Mouse (Mus musculus): ENCODE results near the gene Tubgcp6.

The Tubgcp6 gene

DNA sequence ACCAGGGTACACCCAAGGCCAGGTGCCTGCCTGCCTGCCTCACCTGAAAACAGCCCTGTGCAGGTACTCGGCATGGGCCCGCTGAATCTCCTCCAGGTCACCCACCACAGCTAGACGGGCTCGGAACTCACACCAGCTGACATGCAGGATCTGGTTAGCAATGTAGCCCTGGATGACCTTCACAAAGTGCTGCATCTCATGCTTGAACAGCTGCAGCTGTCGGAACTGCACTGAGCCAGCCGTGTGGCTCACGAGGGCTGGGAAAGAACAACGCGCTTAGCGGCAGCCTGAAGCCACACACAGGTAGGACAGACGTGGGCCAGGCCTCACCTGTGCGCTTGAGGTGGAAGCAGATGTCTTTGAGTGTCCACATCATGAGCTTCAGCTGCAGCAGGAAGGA lies 22.1 kb downstream of the Tubgcp6 start:
- DNase-seq (ENCODE audit: low spot score) = no peak

DNA sequence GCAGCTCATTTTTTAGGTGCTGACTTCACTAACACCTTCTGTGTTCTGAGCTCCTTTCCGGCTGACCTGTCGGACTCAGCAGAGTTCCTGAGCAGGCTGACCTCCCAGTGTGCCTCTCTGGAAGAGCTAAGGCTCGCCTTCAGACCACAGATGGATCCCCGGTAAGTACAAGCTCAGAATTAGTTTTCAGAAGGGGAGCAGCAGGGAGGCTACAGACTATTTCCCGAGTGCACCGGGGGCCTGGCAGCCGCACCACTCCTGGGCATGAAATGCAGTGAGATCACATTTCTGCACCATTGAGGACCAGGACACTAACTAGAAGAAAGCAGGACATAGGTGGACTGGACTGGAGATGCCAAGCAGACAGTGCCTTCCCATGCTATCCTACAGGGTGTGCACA lies 24.3 kb downstream of the Tubgcp6 start:
- DNase-seq (ENCODE audit: low spot score) = no peak

DNA sequence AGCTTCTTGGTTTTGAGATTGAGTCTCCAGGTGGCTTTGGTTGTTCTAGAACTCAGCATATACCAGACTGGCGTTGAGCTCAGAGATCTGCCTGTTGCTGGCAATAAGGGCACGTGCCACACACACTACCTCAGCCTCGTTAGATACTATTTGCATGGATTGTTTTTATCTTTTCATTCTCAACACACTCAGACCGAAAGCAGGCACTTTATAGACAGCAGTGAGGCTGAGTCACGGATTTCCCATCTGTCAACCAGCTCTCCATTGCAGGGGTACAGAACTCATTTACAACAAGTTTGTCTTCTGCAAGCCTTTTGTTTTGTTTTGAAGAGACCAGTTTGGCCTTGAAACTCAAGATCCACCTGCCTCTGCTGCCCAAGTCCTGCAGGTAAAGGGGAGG lies 25.5 kb downstream of the Tubgcp6 start:
- no peak for DNase-seq (ENCODE audit: low spot score)

DNA sequence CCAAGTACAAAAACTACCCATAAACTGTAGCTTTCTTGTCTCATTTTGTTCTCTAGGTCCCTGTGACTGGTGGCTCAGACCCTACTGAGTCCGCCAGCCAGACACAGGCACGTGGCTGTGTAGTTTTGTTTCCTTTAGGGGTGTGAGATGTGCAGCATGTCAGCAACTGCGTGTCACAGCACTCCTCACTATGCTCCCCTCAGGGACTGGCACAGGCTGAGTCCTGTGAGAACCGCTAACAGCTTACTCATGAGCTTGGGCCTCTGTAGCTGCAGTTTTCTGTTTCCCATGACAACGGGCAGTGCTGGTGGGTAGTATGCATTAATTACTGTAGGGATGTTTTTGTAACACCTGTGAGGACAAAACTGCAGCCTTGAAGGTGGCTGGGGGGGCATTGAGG lies 30.7 kb downstream of the Tubgcp6 start:
- DNase-seq (ENCODE audit: low spot score) = no peak

DNA sequence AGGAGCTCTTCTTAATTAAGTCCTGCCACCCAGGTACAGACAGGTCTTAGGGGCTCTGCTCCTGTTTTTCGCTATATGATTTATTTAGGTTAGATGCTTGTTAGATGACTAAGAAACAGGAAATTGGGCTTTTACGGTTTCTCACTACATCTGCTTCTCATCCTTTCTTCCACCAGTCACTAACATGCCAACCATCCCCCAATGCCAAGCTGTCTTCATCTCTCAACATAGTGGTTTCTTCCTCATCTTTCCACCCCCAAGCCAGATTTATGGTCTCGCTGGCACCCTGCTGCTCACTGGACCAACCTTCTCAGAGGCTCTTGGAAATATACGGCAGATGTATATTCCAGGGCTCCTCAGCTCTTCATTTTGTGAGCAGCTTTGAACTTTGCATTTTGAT lies 32.2 kb downstream of the Tubgcp6 start:
- no peak for DNase-seq (ENCODE audit: low spot score)

DNA sequence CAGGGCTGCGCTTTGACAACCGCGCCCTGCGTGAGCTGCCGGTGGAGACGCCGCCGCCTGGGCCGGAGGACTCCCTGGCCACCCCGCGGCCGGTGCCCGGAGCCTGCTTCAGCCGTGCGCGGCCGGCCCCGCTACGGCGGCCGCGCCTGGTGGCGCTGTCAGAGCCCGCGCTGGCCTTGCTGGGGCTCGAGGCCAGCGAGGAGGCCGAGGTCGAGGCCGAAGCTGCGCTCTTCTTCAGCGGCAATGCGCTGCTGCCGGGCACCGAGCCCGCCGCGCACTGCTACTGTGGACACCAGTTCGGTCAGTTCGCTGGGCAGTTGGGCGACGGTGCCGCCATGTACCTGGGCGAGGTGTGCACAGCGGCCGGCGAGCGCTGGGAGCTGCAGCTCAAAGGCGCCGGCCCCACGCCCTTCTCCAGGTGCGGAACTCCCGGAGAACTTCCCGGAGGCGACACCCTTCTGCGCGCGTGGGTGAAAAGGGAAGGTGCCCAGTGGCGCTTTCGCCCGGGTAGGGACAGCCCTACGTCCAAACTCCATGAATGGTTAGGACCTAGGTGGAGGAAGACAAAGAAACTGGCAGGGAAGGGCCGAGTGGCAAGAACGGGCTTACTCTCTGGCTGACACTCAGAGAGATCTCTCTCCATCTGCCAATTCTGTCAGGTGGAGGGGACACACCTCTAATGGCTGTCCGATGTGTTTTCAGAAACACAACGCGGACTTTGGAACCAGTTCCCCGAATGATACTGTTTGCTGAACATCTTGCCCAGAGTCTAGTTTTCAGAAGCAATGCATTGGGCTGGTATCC lies 33.5 kb downstream of the Tubgcp6 start:
- peak; percentile 45 for DNase-seq (ENCODE audit: low spot score)

DNA sequence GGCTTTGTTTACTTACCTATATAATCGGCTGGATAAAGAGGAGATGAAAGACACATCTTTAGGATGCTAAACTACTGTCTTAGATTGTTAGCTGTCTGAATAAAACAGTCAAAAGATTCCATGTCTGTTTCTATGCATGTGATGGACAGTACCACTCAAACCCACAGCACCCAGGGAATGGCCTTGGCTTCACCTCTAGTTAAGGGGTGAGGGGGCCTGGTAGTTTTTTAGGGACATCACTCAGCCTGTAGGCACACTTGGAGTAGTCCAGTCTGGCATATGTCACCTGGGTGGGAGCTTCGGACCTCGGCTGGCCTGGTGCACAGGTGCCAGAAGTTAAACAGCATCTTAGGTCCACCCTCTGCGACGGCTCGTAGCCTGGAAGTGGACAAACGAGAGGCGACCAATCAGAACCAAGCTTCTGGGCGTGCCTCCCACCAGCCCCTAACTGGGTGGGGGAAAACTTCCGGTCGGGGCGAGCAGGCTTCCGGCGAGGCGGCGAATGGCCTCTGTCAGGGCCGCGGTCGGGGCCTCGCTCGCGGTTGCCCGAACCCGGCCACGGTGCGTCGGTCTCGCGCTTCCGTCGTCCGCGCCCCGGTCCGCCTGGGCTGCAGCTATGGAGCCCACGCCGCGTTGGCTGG lies 34.2 kb downstream of the Tubgcp6 start, which contains the start of gene Selenoo:
Gene Selenoo (plus strand): TSS at position 478 of the 641 bp plus-strand sequence.
- peak; percentile 89 for DNase-seq (ENCODE audit: low spot score)

DNA sequence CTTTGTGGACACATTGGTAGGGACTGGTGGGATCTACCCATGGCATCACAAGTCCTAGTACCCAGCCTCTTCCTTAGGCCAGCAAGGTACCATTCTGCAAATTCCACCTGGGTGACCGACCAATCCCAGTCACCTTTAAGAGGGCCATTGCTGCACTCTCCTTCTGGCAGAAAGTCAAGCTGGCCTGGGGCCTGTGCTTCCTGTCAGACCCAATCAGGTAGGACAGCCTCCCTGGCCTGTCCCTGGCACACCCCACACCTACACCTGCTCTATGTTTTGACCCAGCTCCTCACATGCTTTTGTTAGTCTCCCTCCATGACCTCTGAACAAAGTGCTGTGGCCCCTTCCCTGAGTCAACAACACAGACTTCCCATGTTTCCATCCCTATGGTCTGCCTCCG lies 38.1 kb downstream of the Tubgcp6 start:
- DNase-seq (ENCODE audit: low spot score) = no peak

DNA sequence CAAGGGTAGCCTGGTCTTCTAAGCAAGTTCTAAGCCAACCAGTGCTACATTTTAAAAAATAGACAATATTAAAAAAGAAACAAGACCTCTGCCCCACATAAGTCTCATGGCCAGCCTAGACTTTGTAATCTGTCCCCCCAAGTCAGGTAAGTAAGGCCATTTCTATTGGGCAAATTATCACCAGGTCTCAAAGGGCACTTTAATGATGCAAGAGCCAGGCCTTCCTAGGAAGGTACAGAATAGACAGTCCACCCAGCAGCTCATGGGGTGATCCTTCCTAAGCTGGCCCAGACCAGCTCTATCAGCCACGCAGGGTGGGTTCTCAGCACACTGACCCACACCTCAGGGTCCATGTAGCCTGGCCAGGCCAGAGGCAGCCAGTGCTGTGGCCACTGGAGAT lies 39.0 kb downstream of the Tubgcp6 start:
- DNase-seq (ENCODE audit: low spot score) = no peak

DNA sequence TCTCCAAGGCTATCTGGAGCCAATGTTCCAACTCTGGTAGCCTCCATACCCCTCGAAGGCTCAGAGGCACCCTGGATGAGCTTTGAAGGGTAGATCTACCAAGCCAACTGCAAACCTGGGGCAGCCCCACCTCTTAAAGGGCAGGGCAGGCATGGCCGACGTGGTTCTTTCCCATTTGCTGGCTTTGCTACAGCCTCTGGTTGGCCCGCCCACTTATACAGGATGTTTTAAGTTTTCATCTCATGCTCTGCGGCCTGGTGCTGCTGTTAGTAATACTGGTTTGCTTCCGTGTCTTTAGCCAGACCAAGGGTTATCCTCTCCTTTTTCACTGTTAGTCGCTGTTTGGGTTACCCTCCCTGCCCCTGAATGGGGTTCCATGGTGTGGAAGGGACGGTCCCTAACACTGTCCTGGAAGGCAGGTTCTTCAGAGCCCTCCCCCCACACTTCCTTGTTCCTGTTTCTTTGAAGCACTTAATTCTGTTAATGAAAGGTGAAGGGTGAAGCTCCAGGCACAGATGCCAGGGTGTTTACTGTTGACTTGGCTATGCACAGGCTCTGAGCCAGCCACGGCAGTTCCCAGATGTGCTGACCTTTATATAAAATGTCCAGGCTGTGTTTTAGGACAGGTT lies 44.6 kb downstream of the Tubgcp6 start:
- DNase-seq (ENCODE audit: low spot score) = no peak

DNA sequence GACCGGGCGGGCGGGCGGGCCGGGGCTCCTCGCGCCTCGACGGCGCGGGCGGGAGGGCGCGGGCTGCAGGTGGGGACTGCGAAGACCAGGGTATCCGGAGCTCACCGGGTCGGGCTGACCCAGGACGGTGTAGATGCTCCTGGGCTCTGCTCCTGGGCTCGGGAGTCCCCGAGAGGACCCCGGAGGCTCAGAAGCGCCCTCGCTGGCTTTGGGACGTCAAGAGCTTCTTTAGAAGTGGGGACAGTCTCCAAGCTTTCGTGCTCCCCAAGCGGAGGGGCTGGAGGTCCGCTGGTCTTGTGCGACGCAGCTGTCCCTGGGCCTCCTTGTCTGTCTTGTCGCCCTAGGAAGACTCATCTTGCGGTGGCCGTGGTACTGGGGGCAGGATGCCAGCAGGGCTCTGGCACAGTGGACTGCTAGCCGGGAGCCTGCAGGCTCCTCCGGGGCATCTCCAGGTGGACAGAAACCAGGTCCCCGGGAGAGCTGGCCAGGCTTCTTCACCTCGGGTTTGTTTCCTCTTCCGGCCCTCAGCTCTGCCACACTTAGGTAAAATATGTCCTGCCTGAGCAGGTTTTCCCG lies 46.7 kb downstream of the Tubgcp6 start:
- DNase-seq (ENCODE audit: low spot score) = peak; percentile 58

DNA sequence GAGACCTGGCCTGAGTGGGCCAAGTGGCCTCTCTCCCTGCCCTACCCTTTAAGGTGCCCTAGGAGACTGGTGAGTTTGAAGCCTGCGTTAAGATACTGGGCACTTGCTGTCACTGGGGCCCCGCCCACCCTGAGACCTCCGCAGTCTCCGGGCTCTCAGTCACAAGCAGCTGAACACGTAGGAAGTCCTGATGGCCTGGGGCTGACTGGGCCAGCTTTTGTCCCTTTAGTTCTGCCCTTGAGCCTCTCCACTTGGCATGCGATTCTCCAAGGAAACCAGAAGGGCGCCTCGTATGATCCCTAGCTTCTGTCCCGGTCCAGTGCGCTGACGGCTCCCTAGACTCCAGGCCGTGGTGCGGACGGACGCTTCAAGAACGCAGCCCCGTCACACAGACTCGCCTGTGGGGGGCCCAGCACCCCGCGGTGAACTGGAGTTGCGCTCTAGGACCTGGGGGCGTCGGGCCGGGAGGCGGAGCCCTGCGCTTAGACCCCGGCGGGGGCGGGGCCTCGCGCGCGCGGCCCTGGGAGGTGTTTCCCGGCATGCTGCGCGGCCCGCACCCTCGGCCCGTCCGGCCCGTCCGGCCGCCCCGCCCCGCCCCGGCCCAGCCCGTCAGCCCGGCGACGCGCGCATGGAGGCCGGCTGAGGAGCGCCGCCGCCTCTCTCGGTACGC lies 47.3 kb downstream of the Tubgcp6 start:
- DNase-seq (ENCODE audit: low spot score) = peak; percentile 85

DNA sequence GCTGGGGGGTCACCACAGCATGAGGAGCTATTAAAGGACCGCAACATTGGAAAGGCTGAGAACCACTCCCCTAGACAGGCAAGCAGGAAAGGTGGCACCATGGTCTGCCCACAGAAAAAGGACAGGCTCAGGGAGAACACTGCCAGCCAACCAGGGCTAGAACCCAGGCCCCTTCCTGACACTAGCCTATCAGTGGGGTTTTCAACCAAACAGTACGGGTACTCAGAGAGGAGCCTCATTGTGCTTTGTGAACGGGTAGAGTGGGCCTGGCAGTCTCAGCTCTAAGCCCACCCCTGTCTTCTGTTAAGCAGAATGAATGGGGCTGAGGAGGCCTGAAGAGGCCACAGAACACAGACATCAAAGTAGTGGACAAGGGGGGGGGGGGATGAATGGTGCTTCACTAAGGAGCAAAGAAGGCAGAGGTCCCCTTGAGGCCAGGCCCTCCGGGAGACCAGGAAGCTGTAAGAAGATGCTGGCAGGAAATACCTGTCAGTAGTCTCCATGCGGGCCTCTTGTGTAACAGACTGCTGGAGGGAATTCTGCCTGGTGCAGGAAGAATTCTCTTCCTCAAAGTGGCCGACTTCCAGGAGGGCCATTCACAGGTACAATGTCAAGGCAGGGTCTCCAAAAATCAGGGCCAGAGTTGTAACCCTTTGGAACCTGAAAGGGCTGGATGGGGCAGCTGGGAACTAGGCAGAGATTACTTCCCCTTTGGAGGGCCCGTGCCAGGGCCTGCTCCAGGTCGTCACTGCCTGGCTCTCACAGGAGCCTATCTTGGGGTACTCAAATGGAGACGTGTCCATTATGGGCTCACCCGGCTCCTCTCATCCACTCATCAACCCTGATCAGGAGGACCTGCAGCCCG lies 48.1 kb downstream of the Tubgcp6 start, which contains the start of gene Trabd:
Gene Trabd (plus strand): TSS at position 512 of the 865 bp plus-strand sequence.
- DNase-seq (ENCODE audit: low spot score) = no peak

DNA sequence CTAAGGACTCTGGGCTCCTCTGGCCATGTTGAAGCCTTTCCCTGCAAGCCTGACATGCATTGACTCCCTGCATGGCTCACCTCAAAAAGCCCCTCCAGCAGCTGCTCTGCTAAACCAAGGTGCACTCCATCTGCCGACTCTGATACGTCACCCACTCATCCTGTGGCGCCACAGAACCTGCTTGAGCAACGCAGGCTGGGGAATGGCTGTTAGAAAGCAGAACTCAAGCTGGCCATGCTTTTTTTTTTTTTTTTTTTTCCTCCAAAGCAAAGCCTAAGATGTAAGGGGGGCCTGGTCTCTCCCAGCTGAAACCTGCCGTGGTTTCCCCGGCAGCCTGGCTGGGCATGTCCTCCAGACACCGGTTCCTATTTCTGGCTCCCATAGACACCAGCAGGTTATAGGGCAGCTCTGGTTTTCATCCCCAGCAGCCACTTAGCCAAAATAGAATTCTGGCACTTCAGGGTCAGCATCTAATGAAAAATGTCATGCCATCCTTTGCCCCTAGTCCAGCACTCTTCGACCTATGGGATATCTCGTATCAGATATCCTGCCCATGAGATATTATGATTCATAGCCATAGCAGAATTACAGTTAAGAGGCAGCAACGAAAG lies 48.8 kb downstream of the Tubgcp6 start:
- no peak for DNase-seq (ENCODE audit: low spot score)

DNA sequence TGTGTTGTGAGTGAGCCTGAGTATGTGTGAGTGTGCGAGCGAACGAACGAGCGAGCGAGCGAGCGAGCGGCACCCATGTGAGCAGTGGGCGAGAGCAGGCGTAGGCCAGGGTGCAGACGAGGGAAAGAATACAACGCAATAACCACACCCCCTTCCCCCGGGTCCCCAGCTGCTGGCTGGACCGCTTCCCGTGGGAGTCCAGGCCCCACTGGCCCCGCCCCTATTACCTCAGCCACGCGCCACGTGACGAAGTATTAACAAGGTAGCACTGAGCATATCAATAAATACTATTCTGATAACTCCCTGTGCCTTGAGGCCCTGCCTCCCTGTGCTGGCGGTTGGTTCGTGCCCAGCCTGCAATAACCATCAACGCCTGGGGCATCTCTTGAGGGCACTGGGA lies 52.3 kb downstream of the Tubgcp6 start:
- DNase-seq (ENCODE audit: low spot score) = peak; percentile 44

DNA sequence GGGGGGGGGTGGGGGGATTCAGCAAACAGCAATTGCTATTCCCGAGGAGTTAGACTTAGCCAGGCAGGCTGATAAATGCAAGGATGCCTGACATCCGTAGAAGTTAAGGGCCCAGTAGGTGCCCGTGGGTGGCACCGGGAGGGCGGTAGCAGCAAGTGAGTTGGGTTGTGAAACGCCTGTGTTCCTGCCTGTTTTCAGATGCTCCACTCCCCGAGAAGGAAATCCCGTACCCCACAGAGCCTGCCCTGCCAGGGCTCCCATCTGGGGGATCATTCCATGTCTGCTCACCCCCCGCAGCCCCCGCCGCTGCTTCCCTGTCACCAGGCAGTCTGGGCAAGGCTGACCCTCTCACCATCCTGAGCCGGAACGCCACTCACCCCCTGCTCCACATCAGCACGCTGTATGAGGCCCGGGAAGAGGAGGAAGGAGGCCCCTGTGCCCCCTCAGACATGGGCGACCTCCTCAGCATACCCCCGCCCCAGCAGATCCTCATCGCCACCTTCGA lies 53.5 kb downstream of the Tubgcp6 start:
- no peak for DNase-seq (ENCODE audit: low spot score)

DNA sequence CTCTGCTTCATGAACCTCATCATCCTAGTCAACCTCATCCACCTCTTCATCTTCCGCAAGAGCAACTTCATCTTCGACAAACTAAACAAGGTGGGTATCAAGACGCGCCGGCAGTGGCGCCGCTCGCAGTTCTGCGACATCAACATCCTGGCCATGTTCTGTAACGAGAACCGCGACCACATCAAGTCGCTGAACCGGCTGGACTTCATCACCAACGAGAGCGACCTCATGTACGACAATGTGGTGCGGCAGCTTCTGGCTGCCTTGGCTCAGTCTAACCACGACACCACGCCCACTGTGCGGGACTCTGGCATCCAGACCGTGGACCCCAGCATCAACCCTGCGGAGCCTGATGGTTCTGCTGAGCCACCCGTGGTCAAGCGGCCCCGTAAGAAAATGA lies 54.7 kb downstream of the Tubgcp6 start:
- no peak for DNase-seq (ENCODE audit: low spot score)

DNA sequence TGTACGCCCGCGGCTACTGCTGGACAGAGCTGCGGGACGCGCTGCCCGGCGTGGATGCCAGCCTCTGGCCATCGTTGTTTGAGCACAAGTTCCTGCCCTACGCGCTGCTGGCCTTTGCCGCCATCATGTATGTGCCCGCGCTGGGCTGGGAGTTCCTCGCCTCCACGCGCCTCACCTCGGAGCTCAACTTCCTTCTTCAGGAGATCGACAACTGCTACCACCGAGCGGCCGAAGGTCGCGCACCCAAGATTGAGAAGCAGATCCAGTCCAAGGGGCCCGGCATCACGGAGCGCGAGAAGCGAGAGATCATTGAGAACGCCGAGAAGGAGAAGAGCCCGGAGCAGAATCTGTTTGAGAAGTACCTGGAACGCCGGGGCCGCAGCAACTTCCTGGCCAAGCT lies 55.3 kb downstream of the Tubgcp6 start:
- no peak for DNase-seq (ENCODE audit: low spot score)

DNA sequence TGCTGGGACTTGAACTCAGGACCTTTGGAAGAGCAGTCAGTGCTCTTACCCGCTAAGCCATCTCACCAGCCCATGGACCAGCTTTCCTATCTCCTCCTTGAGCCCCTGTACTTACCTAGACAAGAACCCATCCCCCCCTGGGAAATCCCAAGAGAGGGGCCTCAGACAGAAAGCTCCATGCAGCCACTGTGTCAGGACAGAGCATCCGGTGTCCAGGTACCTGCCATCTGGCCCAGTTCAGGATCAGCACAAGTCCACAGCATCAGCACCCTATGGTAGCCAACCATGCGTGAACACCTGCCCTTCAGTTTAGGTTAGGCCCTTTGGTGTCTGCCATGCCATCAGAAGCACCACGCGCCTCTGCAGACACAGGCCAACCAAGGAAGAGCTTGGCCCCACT lies 58.0 kb downstream of the Tubgcp6 start:
- DNase-seq (ENCODE audit: low spot score) = no peak

DNA sequence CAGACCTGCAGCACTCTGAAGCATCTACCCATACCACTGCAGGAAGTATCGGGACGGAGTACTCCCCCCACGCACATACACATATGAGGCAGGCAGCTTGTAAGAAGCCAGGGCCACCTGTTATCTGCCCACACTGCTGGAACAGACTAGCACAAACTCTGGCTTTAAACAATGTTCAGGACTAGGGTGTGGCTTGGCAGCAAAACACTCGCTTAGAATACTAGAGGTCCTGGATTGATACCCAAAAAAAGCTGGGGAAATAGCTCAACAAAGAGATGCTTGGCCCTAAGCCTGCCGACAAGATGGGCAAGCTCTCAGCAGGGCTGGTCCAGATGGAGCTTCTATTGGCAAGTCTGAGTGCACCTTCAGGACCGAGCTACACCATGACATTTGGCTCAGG lies 59.4 kb downstream of the Tubgcp6 start:
- DNase-seq (ENCODE audit: low spot score) = no peak

DNA sequence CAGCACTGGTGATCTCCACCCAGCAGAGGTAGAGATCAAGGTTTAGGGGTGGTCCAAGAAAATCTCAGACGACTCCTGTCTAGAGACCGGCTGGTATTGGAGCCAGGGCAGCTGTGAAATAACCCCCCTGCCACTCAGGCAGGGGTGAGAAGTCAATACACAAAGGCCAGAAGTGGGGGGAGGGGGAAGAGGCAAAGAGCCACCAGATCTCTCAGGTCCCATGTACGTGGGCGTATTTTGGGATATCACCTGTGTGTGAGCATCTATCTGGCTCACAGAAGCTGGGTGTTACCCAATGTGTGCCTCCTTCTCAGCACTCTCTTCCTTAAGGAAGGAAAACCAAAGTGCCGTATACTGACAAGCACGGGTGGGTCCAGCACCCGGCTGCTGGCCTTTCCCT lies 59.9 kb downstream of the Tubgcp6 start:
- no peak for DNase-seq (ENCODE audit: low spot score)

All from testis, postnatal 14 days (tissue).